24 mouse cellular contexts compared by ENCODE assay signal in the genomic region with DNA sequence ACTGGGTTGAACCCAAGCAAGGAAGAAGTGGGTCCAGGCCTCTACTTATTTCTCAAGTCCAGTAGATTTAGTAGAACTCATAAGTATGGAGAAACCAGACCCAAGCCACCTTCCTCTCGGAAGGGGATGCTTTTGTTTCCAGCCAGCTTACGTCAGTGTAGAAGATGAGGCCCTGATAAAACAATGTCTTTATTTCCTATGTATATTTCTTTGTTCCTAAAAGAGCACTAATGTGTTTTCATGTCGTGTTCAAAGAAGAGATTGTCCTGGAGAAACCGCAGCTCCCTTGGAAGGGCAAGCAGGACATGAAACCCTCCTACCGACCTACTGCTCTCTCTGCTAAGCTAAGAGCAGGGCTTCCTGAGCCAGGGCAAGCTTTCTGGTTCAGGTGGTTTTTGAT. TPM values are rescaled to one million over a fixed set of nuclear protein-coding genes. Genes with fewer than 3 reads are reported as not detected.
A peak's percentile ranks its signal among the peaks of the same experiment; 100 is the strongest.
DNase-seq lines count a peak whose midpoint lies in the region; ATAC-seq and TF ChIP-seq lines count a peak whose summit lies in the region.
"Had no signal": no experiment of that assay in that cellular context is flagged by ENCODE, and none has a peak within 500 bp of the region (broad histone marks: within the 10 kb centered on the region; RNA-seq: fewer than 3 reads in every experiment).

No protein-coding gene starts in this region.

- no peaks in the 10 kb centered on the region for H3K9me3 ChIP-seq in heart, embryonic 15.5 days (replicated peaks)
- H3K9me3 ChIP-seq: embryonic facial prominence, embryonic 12.5 days; limb, embryonic 13.5 days; liver, embryonic 12.5 days; midbrain, embryonic 13.5 days had no signal

- H3K4me2 ChIP-seq in heart, embryonic 15.5 days: no peak overlapping the region
- H3K4me2 ChIP-seq: embryonic facial prominence, embryonic 12.5 days; limb, embryonic 13.5 days; liver, embryonic 12.5 days; midbrain, embryonic 13.5 days had no signal

- TF ChIP-seq CTCF in left cerebral cortex, adult 2 months (IDR thresholded peaks at IDR 0.05): no peak

- WGBS in heart, embryonic 15.5 days: 71% methylated on average over 5 of the region's 5 CpGs

- H3K36me3 ChIP-seq in heart, embryonic 15.5 days: no peaks in the 10 kb centered on the region
- H3K36me3 ChIP-seq: embryonic facial prominence, embryonic 12.5 days; limb, embryonic 13.5 days; liver, embryonic 12.5 days; midbrain, embryonic 13.5 days had no signal

- ATAC-seq in heart, embryonic 15.5 days (replicated peaks; ENCODE audit: insufficient number of reproducible peaks, insufficient read depth, low FRiP score, low read depth): 0 out of 2 replicates have a peak, but pooled peaks have one; percentile 14
- ATAC-seq: hindbrain, postnatal 0 days; intestine, embryonic 16.5 days; liver, embryonic 12.5 days; midbrain, embryonic 13.5 days had no signal

- H3K9ac ChIP-seq in heart, embryonic 15.5 days: no peak overlapping the region
- H3K9ac ChIP-seq: embryonic facial prominence, embryonic 12.5 days; limb, embryonic 13.5 days; liver, embryonic 12.5 days; midbrain, embryonic 13.5 days had no signal

- H3K4me1 ChIP-seq in heart, embryonic 15.5 days (replicated peaks): 0 out of 2 replicates have a peak, but pooled peaks cover 3% of the 10 kb centered on the region
- H3K4me1 ChIP-seq: embryonic facial prominence, embryonic 12.5 days; limb, embryonic 13.5 days; liver, embryonic 12.5 days; midbrain, embryonic 13.5 days had no signal

- peak; percentile 70 for DNase-seq in heart, adult 8-10 months (ENCODE audit: low spot score)
- DNase-seq in heart, postnatal 36 days: no peak
- DNase-seq in left cerebral cortex, adult 2 months (ENCODE audit: extremely low spot score in 1 of 2, low spot score in 2 of 2): no peak
- DNase-seq in left cerebral cortex, adult 8-10 months (ENCODE audit: low spot score in 2 of 2): no peak
- DNase-seq in lung, postnatal 36 days: peak; percentile 51
- no peak for DNase-seq in urinary bladder, postnatal 4 days (ENCODE audit: low spot score in 2 of 2)
- DNase-seq: adrenal gland, adult 2 months; cerebellum, adult 18-20 months; cerebellum, postnatal 14 days; gastrocnemius, postnatal 36 days; kidney, adult 9 months; kidney, postnatal 14 days; layer of hippocampus, postnatal 36 days; right cerebral cortex, postnatal 25 days; spleen, adult 18-20 months; thymus, postnatal 14 days had no signal

- intact Hi-C loops in heart, postnatal 36 days (cut with DNase I): no loop called here
- intact Hi-C loops in left cerebral cortex, adult 2 months (cut with DNase I): no loop called here

- H3K27ac ChIP-seq in left cerebral cortex, adult 2 months: 0 out of 2 replicates have a peak overlapping the region, but pooled peaks have one; percentile 2
- H3K27ac ChIP-seq in heart, embryonic 15.5 days: peak overlapping the region; percentile 11; the same call in 1 of the 2 replicates
- H3K27ac ChIP-seq: embryonic facial prominence, embryonic 12.5 days; hindbrain, postnatal 0 days; limb, embryonic 13.5 days; liver, embryonic 12.5 days; midbrain, embryonic 13.5 days had no signal

- no peak overlapping the region for H3K4me3 ChIP-seq in left cerebral cortex, adult 2 months
- H3K4me3 ChIP-seq in heart, embryonic 15.5 days: no peak overlapping the region
- H3K4me3 ChIP-seq: embryonic facial prominence, embryonic 12.5 days; limb, embryonic 13.5 days; liver, embryonic 12.5 days; midbrain, embryonic 13.5 days had no signal

- no peaks in the 10 kb centered on the region for H3K27me3 ChIP-seq in heart, embryonic 15.5 days
- H3K27me3 ChIP-seq: embryonic facial prominence, embryonic 12.5 days; limb, embryonic 13.5 days; liver, embryonic 12.5 days; megakaryocyte, embryonic 14.5 days; midbrain, embryonic 13.5 days had no signal

RNA-seq across cellular contexts. Expression of a gene that starts 20.6 kb away (rescaled TPM):
- total RNA-seq in heart, adult 8-10 months (2022): 10 to 100 TPM; 29.1 to 67.1 (median 46.3) TPM
- total RNA-seq in heart, postnatal 36 days (2021): 10 to 100 TPM; 44.4 to 61.9 TPM
- total RNA-seq in left cerebral cortex, adult 2 months (2021): 10 to 100 TPM; 26.1 to 27.6 TPM
- total RNA-seq in left cerebral cortex, adult 8-10 months (2022): 10 to 100 TPM; 25.3 to 30.3 (median 28.1) TPM
- 48.5 and 52.8 TPM in 2 replicates for polyA plus RNA-seq in heart, embryonic 15.5 days (2015; fragmentation: Nextera tagmentation; extraction: Ambion mirVana)

Comparison
In these comparisons a context has a peak if more than half of its experiments do, and no peak if none do; other contexts are left out.
1. DNase-seq: peak in heart, adult 8-10 months (single experiment) and lung, postnatal 36 days (single experiment); none in heart, postnatal 36 days (0 of 2), left cerebral cortex, adult 2 months (0 of 2), left cerebral cortex, adult 8-10 months (0 of 2) and urinary bladder, postnatal 4 days (0 of 2).